Mouse (Mus musculus): Measurements from ENCODE around the gene Panx2.

DNA sequence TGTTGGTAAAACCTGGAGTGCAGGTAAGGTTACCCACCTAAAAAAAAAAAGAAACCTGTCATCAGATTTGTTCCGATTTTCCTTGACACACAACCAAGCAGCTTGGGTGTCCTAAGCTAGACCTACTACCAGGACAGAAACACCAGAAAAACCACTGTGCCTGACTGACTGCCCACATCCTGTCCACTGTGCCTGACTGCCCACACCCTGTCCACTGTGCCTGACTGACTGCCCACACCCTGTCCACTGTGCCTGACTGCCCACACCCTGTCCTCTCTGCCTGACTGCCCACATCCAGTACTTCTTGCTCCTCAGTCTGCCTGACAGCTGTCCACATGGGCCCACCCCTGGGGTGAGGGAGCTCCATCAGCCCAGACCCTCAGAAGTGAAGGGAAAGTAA is 47.4 kb downstream of the Panx2 start:
- TF ChIP-seq POLR2A (IDR thresholded peaks at IDR 0.05; ENCODE audit: low read depth, low read length) = no peak
- TF ChIP-seq CTCF (conservative IDR thresholded peaks at IDR 0.05; ENCODE audit: insufficient read depth, insufficient read length, low read depth, low read length) = no peak
